Mouse (Mus musculus): ENCODE data around the gene Pfkm. TPM values are rescaled to one million over a fixed set of nuclear protein-coding genes. Genes with fewer than 3 reads are reported as not detected.

The Pfkm gene
- polyA plus RNA-seq, 1 experiment from 2014 or later, result 37.2 TPM

DNA sequence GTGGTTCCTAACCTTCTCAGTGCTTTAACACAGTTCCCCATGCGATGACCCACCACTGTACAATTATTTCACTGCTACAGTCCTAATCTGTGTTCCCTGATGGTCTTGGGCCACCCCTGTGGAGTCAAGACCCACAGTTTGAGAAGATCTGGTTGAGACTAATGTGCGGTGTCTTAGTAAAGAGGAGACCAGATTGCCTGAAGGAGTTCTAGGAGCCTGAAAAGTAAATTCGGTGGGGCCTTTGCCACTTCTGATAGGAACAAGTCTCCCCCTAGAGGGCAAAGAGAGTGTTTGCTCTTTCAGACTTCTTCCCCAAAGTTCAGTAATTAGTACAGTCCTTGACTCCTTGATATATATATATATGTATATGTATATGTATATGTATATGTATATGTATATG lies 61.2 kb downstream of the Pfkm start:
- no peak overlapping the region for H3K27ac ChIP-seq (ENCODE audit: low read depth, low read length)
- no peak overlapping the region for H3K9ac ChIP-seq (ENCODE audit: low read depth, low read length)

DNA sequence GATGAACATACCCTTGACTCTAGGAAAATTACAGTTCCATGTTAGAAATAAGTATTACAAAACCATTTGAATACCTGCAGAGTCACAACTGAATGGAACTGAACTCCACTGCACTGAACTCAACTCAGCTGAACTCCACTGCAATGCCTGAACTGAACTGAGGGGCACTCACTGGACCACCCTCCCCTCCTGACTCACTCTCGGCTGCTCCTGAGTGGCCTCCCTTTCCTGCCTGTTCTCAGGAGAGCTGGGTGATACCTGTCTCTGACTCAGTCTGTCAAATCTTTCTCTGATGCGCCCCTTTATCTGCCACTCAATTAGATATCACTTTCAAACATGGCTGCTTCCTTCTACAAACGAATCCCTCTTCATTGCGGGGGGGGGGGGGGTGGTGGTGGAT lies 61.8 kb downstream of the Pfkm start:
- Histone ChIP-seq H3K27ac (ENCODE audit: low read depth, low read length) (no peak overlapping the region), H3K9ac (ENCODE audit: low read depth, low read length) (no peak overlapping the region), H3K9me3 (ENCODE audit: control insufficient read depth, low read length) (no peaks in the 10 kb centered on the region), H3K4me2 (no peak overlapping the region), H3K4me1 (replicated peaks; ENCODE audit: control insufficient read depth, insufficient read depth, low read length) (no peaks in the 10 kb centered on the region), H3K36me3 (ENCODE audit: control insufficient read depth, insufficient read depth, low read length) (no peaks in the 10 kb centered on the region), H3K4me3 (ENCODE audit: low read depth, low read length) (no peak overlapping the region), H3K27me3 (replicated peaks; ENCODE audit: control insufficient read depth, insufficient read depth, low read length) (no peaks in the 10 kb centered on the region)
- ATAC-seq (replicated peaks; ENCODE audit: low FRiP score), result no peak
- WGBS, result 56% methylated on average over 3 of the region's 4 CpGs
- DNase-seq (ENCODE audit: low spot score), result no peak

More for the DNA sequence above, 61.2 kb downstream of the Pfkm start:
- DNase-seq (ENCODE audit: low spot score), result no peak
- H3K36me3 ChIP-seq (ENCODE audit: control insufficient read depth, insufficient read depth, low read length), result no peaks in the 10 kb centered on the region
- H3K4me1 ChIP-seq (replicated peaks; ENCODE audit: control insufficient read depth, insufficient read depth, low read length), result no peaks in the 10 kb centered on the region
- H3K27me3 ChIP-seq (replicated peaks; ENCODE audit: control insufficient read depth, insufficient read depth, low read length), result no peaks in the 10 kb centered on the region
- H3K9me3 ChIP-seq (ENCODE audit: control insufficient read depth, low read length), result no peaks in the 10 kb centered on the region
- ATAC-seq (replicated peaks; ENCODE audit: low FRiP score), result no peak
- H3K4me2 ChIP-seq, result no peak overlapping the region
- 38% methylated on average over 3 of the region's 3 CpGs for WGBS
- no peak overlapping the region for H3K4me3 ChIP-seq (ENCODE audit: low read depth, low read length)

DNA sequence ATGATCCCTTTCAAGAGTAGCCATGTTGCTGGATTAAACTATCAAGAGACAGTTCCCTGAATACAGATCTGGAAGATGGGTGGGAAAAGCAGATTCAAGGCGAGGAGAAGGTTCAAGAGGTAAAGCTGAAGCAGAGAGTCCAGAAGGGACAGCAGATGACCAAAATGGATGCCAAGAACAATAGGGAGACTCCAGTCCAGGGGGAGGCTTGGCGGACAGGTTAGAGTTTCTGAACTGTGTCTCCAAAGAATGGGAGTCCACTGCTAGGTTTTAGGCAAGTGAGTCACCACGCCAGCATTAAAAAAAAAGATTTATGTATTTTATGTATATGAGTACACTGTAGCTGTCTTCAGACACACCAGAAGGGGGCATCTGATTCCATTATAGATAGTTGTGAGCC lies 62.2 kb downstream of the Pfkm start:
- no peaks in the 10 kb centered on the region for H3K36me3 ChIP-seq (ENCODE audit: control insufficient read depth, insufficient read depth, low read length)
- H3K4me1 ChIP-seq (replicated peaks; ENCODE audit: control insufficient read depth, insufficient read depth, low read length), result no peaks in the 10 kb centered on the region
- ATAC-seq (replicated peaks; ENCODE audit: low FRiP score), result no peak
- no peak overlapping the region for H3K9ac ChIP-seq (ENCODE audit: low read depth, low read length)
- no peaks in the 10 kb centered on the region for H3K9me3 ChIP-seq (ENCODE audit: control insufficient read depth, low read length)
- no peak overlapping the region for H3K4me3 ChIP-seq (ENCODE audit: low read depth, low read length)
- no peak overlapping the region for H3K4me2 ChIP-seq
- DNase-seq (ENCODE audit: low spot score), result no peak
- 72% methylated on average over 3 of the region's 3 CpGs for WGBS
- H3K27me3 ChIP-seq (replicated peaks; ENCODE audit: control insufficient read depth, insufficient read depth, low read length), result no peaks in the 10 kb centered on the region
- no peak overlapping the region for H3K27ac ChIP-seq (ENCODE audit: low read depth, low read length)

DNA sequence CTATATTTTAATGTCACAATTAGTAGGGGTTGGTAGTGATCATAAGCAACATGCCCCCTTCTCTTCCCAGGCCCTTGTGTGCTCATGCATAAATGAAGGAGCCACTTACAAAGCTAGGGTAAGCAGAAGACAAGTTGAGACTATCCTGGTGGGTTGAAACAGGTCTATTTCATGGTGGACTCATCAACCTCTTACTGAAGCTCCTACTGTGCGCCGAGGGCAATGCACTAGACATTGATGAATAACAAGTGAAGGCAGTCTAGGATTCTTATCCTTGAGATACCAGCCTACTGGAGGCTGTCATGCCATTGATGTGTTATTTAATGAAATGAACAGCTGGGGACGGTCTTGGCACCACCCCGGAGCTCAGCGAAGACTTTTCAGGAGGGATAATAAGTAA lies 62.9 kb downstream of the Pfkm start:
- no peak overlapping the region for H3K4me2 ChIP-seq
- H3K9ac ChIP-seq (ENCODE audit: low read depth, low read length), result no peak overlapping the region
- no peak for DNase-seq (ENCODE audit: low spot score)
- ATAC-seq (replicated peaks; ENCODE audit: low FRiP score), result no peak
- no peaks in the 10 kb centered on the region for H3K36me3 ChIP-seq (ENCODE audit: control insufficient read depth, insufficient read depth, low read length)
- 90% methylated on average over 5 of the region's 5 CpGs for WGBS
- no peaks in the 10 kb centered on the region for H3K9me3 ChIP-seq (ENCODE audit: control insufficient read depth, low read length)
- H3K4me3 ChIP-seq (ENCODE audit: low read depth, low read length), result no peak overlapping the region
- H3K27ac ChIP-seq (ENCODE audit: low read depth, low read length), result no peak overlapping the region
- no peaks in the 10 kb centered on the region for H3K27me3 ChIP-seq (replicated peaks; ENCODE audit: control insufficient read depth, insufficient read depth, low read length)
- H3K4me1 ChIP-seq (replicated peaks; ENCODE audit: control insufficient read depth, insufficient read depth, low read length), result no peaks in the 10 kb centered on the region

DNA sequence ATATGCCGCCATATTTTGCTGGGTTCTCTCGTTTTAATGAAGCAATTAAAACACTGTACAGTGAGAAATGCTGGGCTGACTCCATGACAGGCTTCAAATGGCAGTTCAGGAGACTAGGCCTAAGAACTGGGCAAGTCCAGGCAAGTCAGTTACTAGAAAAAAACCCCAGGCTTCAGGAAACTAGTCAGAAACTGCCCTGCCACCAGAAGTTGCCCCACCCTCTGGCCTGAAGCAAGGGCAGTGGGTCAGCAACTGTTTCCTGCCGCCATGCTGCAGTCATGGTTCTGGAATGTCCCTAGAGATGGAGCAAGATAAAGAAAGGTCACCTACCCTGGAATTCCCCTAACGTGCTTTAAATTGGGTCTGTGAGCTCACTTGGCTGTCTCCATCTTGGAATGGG lies 63.6 kb downstream of the Pfkm start:
- Histone ChIP-seq H3K4me1 (replicated peaks; ENCODE audit: control insufficient read depth, insufficient read depth, low read length) (no peaks in the 10 kb centered on the region), H3K36me3 (ENCODE audit: control insufficient read depth, insufficient read depth, low read length) (no peaks in the 10 kb centered on the region), H3K4me2 (no peak overlapping the region), H3K27ac (ENCODE audit: low read depth, low read length) (no peak overlapping the region), H3K4me3 (ENCODE audit: low read depth, low read length) (no peak overlapping the region), H3K9ac (ENCODE audit: low read depth, low read length) (no peak overlapping the region), H3K9me3 (ENCODE audit: control insufficient read depth, low read length) (no peaks in the 10 kb centered on the region), H3K27me3 (replicated peaks; ENCODE audit: control insufficient read depth, insufficient read depth, low read length) (no peaks in the 10 kb centered on the region)
- no peak for DNase-seq (ENCODE audit: low spot score)
- WGBS, result 58% methylated on average over 4 of the region's 4 CpGs
- no peak for ATAC-seq (replicated peaks; ENCODE audit: low FRiP score)

DNA sequence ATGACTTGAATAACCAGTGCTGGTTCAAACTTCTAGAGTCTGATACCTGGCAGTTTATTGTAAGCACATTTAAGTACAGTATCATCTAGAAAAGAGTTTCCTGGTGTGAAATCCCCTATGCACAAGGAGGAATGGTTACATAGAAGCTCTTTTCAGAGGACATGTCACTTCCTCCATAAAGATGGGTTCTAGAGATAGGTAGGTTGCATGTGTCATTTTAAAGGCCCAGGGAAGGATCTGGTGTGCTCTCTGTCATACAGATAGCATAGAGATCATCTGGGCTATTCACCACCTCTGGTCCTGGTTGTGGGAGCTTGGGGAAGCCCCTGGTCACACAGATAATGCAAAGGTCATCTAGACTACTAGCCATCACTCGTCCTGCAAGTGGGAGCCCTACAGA lies 64.9 kb downstream of the Pfkm start:
- no peaks in the 10 kb centered on the region for H3K4me1 ChIP-seq (replicated peaks; ENCODE audit: control insufficient read depth, insufficient read depth, low read length)
- H3K27ac ChIP-seq (ENCODE audit: low read depth, low read length), result no peak overlapping the region
- H3K27me3 ChIP-seq (replicated peaks; ENCODE audit: control insufficient read depth, insufficient read depth, low read length), result peaks cover 4% of the 10 kb centered on the region; the same call in 1 of the 2 replicates
- H3K9me3 ChIP-seq (ENCODE audit: control insufficient read depth, low read length), result no peaks in the 10 kb centered on the region
- DNase-seq (ENCODE audit: low spot score) (no peak), ATAC-seq (replicated peaks; ENCODE audit: low FRiP score) (no peak)
- no peak overlapping the region for H3K4me3 ChIP-seq (ENCODE audit: low read depth, low read length)
- H3K9ac ChIP-seq (ENCODE audit: low read depth, low read length), result no peak overlapping the region
- no peaks in the 10 kb centered on the region for H3K36me3 ChIP-seq (ENCODE audit: control insufficient read depth, insufficient read depth, low read length)
- H3K4me2 ChIP-seq, result no peak overlapping the region
- WGBS, result 37% methylated on average over 1 of the region's 1 CpGs

DNA sequence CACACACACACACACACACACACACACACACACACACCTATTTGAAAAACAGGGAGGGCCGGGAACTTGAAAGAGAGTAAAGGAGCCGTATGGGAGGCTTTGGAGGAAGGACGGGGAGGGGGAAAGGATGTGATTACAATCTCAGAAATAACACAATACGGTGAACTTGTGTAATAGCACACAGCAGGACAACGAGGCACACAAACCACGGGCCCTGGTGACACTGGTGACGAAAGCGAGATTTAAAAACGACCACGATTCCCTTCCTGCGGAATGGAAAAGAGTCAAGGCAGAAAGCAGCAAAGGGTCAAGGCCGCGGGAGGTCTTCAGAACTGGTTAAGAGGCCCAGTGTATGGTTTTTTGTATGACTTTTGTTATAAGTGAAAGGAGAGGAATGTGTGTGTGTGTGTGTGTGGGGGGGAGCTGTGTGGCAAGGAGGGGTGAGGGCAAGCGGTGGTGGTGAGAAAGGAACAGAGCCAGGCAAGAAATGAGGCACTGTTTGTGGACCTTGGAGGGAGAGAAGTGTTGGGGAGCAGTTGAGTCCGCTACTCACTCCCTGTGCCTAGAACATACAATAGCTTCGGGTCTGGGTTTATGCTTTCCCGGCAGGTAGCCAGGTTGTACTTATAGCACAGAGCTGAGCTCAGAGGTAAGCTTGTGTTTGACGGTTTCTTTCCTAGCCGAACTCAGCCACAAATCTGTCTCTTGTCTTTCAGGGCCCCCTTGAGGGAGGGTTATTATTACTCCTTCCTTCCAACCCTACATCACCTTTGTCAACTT lies 68.8 kb downstream of the Pfkm start:
- H3K27ac ChIP-seq (ENCODE audit: low read depth, low read length), result no peak overlapping the region
- 62% methylated on average over 19 of the region's 19 CpGs for WGBS

DNA sequence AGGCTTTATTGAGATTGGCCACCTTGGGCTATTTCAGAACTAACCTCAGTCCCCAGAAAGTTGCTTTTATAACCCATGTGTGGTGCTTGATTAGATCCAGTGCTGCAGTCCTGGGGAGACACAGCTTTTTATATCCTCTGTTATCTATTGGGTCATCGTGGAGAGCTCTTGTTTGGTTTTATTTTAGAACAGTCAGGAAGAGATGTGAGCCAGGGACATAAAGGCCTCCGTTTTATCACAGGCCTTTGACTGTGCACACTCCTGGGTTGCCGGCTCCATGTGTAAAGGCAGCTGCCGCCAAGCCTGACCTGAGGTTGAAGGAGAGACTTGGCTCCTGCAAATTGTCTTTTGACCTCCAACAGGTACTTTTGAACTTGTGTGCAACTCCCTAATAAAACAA lies 70.2 kb downstream of the Pfkm start:
- DNase-seq (ENCODE audit: low spot score) (no peak), ATAC-seq (replicated peaks; ENCODE audit: low FRiP score) (no peak)
- H3K27ac ChIP-seq (ENCODE audit: low read depth, low read length), result no peak overlapping the region
- H3K27me3 ChIP-seq (replicated peaks; ENCODE audit: control insufficient read depth, insufficient read depth, low read length), result peaks cover 34% of the 10 kb centered on the region
- H3K36me3 ChIP-seq (ENCODE audit: control insufficient read depth, insufficient read depth, low read length), result no peaks in the 10 kb centered on the region
- H3K4me3 ChIP-seq (ENCODE audit: low read depth, low read length), result no peak overlapping the region
- WGBS, result 51% methylated on average over 4 of the region's 4 CpGs
- no peak overlapping the region for H3K9ac ChIP-seq (ENCODE audit: low read depth, low read length)
- no peaks in the 10 kb centered on the region for H3K9me3 ChIP-seq (ENCODE audit: control insufficient read depth, low read length)
- H3K4me2 ChIP-seq, result no peak overlapping the region
- no peaks in the 10 kb centered on the region for H3K4me1 ChIP-seq (replicated peaks; ENCODE audit: control insufficient read depth, insufficient read depth, low read length)

More for the DNA sequence above, 68.8 kb downstream of the Pfkm start:
- no peak for ATAC-seq (replicated peaks; ENCODE audit: low FRiP score)
- H3K9ac ChIP-seq (ENCODE audit: low read depth, low read length), result no peak overlapping the region
- DNase-seq (ENCODE audit: low spot score), result no peak
- H3K27me3 ChIP-seq (replicated peaks; ENCODE audit: control insufficient read depth, insufficient read depth, low read length), result peaks cover 20% of the 10 kb centered on the region
- H3K9me3 ChIP-seq (ENCODE audit: control insufficient read depth, low read length), result no peaks in the 10 kb centered on the region
- H3K4me3 ChIP-seq (ENCODE audit: low read depth, low read length), result no peak overlapping the region
- H3K36me3 ChIP-seq (ENCODE audit: control insufficient read depth, insufficient read depth, low read length), result no peaks in the 10 kb centered on the region
- H3K4me1 ChIP-seq (replicated peaks; ENCODE audit: control insufficient read depth, insufficient read depth, low read length), result no peaks in the 10 kb centered on the region
- H3K4me2 ChIP-seq, result no peak overlapping the region

DNA sequence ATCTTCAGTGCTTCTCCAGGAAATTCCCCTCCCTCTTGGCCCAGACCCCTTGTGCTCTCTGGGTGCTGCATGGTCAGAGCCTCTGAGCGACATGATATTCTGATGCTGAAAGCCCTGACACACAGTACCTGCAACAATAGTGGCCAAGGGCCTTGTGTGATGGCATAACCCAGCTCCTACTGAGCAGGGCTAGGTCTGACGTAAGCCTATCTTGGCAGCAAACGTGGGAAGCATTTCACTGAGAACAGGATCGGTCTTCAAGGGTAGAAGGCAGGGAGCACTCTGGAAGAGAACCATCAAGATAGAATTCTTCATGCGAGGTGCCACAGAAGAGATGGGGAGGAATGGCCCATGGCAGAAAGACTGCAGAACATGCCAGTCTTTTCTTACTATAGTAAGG lies 73.1 kb downstream of the Pfkm start, which contains the start of gene Asb8:
Gene Asb8 (minus strand): TSS at position 101 of the 400 bp plus-strand sequence.
- no peaks in the 10 kb centered on the region for H3K4me1 ChIP-seq (replicated peaks; ENCODE audit: control insufficient read depth, insufficient read depth, low read length)
- H3K4me3 ChIP-seq (ENCODE audit: low read depth, low read length), result no peak within 1 kb of the TSS
- no peaks in the 10 kb centered on the region for H3K9me3 ChIP-seq (ENCODE audit: control insufficient read depth, low read length)
- no peak within 1 kb of the TSS for H3K9ac ChIP-seq (ENCODE audit: low read depth, low read length)
- H3K27ac ChIP-seq (ENCODE audit: low read depth, low read length), result no peak within 1 kb of the TSS
- no peak for DNase-seq (ENCODE audit: low spot score)
- ATAC-seq (replicated peaks; ENCODE audit: low FRiP score), result no peak
- H3K4me2 ChIP-seq, result no peak within 1 kb of the TSS
- H3K36me3 ChIP-seq (ENCODE audit: control insufficient read depth, insufficient read depth, low read length), result no peaks in the 10 kb centered on the region
- H3K27me3 ChIP-seq (replicated peaks; ENCODE audit: control insufficient read depth, insufficient read depth, low read length), result peaks cover 63% of the 10 kb centered on the region
- WGBS, result 68% methylated on average over 5 of the region's 5 CpGs
